Mouse (Mus musculus) small intestine, adult 2 months (tissue): ENCODE measurements around the gene Ssbp2.

Experiments
- CTCF ChIP-seq: fragments of 200-500 bp; IDR thresholded peaks from 2 replicates; pipeline ENCODE4 v1.5.1; 2012; ENCODE audit warnings: low read depth, mild to moderate bottlenecking, control low read depth, inconsistent platforms, low read length, moderate library complexity, mixed read lengths; ENCODE audit not compliant: insufficient replicate concordance, insufficient read length; ENCODE audit errors: extremely low read depth
- POLR2A ChIP-seq: fragments of 200-500 bp; IDR thresholded peaks from 2 replicates; pipeline ENCODE4 v1.6.1; 2012; ENCODE audit warnings: low read depth, mild to moderate bottlenecking, control low read depth, inconsistent platforms, low read length, moderate library complexity

GRCm38 (mm10) chr13:91509467-91509866 is 49.4 kb downstream of the Ssbp2 start:
- TF ChIP-seq CTCF (no peak), POLR2A (no peak)
